Mouse (Mus musculus) megakaryocyte, embryonic 14.5 days (primary cell): ENCODE data around the gene Traf4.

Source experiments
- FLI1 ChIP-seq: IDR thresholded peaks from 2 replicates; pipeline ENCODE4 v1.6.1; 2012; ENCODE audit warnings: low read length, inconsistent platforms, mixed read lengths
- GATA1 ChIP-seq: IDR thresholded peaks from 3 replicates; pipeline ENCODE4 v1.6.1; 2012; ENCODE audit warnings: mixed read lengths, low read length, inconsistent platforms, borderline replicate concordance

DNA sequence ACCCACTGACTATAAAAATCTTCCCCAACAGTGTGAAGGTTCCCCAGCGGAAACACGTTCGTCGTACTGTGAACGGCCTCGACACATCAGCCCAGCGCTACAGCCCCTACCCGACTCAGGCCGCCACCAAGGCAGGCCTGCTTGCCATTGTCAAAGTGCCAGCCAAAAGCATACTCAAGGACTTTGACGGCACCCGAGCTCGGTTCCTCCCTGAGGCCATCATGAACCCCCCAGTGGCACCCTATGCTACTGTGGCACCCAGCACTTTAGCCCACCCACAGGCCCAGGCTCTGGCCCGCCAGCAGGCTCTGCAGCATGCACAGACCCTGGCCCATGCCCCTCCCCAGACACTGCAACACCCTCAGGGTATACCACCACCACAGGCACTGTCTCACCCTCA is 11.6 kb downstream of the Traf4 start:
- no peak for TF ChIP-seq GATA1
- no peak for TF ChIP-seq FLI1
